Mouse (Mus musculus) heart, postnatal 36 days (tissue): ENCODE measurements around the gene Gpr179. TPM values are rescaled to one million over a fixed set of nuclear protein-coding genes. Genes with fewer than 3 reads are reported as not detected.

ENCODE experiments used
- DNase-seq, 2 experiments: peaks; one replicate each; pipeline ENCODE4 v3.0.0; 2021 to 2022
- intact Hi-C: fragments of 180-260 bp; cut with DNase I; formaldehyde crosslinking; loops from one replicate; pipeline ENCODE4 v1.15.1; 2025
- total RNA-seq, 2 experiments: library from RNA; stranded (reverse); gene quantifications; 2 replicates each; pipeline ENCODE4 v1.2.3; 2021

Gene Gpr179
- under 1 TPM; 0.08 to 0.11 TPM for total RNA-seq

DNA sequence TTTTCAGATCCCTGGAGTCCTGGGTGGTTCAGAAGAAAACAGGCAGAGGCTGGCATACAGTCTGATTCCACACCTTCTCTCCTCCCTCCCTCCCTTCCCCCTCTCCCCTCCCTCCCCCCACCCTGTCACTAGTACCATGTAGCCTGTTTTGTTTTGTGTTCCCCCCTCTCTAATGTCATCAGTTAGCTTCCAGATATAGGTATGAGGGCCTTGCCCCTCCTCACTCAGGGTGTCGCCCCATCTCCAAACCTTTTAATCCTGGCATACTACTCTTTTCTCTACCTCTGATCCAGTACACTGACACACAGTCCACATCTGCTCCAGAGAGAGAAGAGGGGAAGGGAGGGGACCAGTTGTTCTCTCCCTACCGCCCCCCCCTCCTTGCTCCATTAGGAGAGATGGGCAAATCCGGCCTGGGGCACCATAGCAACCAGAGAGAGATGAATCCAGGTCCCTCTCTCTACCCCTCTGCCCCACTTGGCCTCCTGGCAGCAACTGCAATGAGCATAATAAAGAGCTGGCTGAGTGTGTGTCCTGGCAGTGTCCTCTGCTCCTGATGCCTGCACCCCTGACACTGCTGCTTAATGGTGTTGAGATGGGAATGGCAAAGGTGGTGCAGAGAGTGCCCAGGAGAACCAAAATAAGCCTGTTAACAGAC, at the start of gene Gpr179:
Gene Gpr179, minus strand, starts transcription at position 51 of the 658 bp plus-strand sequence.
- DNase-seq: no peak
- intact Hi-C loops: no loop called here

DNA sequence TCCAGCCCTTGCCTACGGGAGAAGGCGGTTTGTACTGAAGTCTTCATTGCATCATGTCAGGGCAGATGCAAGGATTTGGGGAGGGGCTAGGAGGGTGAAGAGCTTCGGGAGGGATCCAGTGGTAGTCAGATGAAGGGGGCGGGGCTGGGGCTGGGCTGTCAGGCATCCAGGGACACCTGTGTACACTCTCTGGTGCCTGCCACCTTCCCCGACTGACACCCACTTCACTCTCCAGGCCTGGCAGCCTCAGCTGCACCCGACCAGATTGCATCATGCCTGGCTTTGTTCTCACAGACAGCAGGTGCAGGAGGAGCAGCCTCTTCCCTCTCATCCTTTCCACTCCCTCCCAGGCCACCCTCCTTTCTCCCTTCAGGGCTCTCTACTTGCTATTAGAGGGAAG, 49.2 kb upstream of the Gpr179 start:
- intact Hi-C loops: no loop called here
- DNase-seq: no peak

DNA sequence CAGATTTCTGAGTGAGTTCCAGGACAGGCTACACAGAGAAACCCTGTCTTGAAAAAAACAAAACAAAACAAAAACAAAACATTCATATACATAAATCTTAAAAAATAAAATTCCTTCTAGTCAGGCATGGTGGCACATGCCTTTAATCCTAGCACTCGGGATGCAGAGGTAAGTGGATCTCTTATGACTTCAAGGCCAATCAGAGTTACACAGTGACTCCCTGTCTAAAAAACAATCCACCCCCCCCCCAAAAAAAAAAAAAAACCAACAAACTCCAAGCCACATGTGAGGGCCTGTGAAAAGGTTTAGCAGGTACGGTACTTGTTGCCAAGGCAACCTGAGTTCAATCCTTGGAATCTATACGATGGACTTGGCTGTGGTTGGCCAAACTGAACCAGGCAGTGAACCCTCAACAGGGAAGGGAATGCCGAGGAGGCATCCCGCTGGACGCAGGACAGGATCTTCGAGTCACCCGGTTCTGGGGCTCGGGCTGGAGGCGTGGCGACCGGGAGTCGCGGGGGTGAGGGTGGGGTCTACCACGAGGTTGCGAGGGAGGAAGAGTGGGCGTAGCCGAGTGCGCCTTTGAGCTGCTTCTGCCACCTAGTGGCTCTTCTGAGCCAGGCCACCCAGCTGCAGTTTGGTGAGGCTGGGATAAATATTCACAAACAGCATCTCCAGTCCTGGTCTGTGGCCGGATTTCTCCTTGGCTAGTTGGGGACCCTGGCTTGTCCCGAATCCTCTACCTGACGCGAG, 48.3 kb upstream of the Gpr179 start:
- peak; percentile 75 to 80 for DNase-seq
- intact Hi-C loops: loop anchor here (1.0 kb wide), 1 partner anchor 43 kb away; no protein-coding TSS in a partner anchor

DNA sequence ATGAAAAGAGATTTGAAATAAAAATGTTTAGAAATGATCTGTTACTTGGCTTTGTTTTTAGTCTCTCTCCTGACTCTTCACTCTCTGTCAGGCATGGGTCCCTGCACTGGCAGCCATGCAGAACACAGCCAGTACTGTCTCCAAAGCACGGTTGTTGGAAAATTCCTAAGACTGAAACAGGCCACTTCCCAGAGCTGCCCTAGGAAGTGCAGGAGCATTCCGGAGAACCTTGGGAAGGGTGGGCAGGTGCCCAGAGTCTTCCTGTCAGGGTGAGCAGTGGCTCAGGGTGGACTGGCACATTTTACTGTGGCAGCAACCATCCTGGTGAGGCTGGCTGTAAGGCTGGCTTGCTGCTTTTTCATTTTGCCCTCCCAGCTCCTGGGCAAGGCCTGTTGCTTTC, 46.6 kb upstream of the Gpr179 start:
- DNase-seq: no peak
- intact Hi-C loops: no loop called here

DNA sequence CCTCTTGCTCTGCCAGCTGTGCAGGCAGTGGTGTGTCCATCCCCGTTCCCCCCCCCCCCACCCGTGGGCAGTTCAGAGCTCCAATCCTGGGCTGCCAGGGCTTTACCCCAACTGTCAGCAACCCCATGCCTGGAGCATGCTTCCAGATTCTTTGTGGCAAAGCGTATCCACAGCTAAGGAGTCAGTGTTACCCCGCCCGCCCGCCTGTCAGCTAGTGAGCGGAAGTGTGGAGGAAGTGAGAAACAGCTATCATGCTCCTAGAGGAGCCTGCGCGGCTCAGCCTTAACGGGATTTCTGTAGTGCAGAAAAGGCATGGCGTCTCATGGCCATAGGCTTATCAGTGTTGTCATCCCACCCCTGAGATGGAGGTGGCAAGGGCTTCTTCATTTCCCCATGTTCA, 42.3 kb upstream of the Gpr179 start:
- no peak for DNase-seq
- intact Hi-C loops: no loop called here

DNA sequence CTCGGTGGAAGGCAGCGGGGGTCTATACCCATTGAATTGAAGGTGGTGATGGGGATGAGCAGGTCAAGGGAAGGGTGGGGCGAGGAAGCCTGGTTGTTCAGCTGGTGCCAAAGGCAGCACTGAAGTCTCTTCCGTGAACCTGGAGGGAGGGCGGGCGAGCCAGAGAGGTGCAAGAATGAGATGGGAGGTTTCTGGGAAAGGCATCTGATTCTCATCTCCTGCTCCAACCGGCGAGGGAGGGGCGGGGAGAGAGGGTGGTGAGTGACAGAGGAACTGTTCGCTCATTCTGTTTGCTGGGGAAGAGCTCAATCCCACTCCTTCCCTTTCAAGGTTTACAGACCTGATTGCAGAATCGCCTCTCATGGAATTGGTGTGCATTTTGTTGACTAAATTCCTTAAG, 41.8 kb upstream of the Gpr179 start:
- no peak for DNase-seq
- intact Hi-C loops: no loop called here

DNA sequence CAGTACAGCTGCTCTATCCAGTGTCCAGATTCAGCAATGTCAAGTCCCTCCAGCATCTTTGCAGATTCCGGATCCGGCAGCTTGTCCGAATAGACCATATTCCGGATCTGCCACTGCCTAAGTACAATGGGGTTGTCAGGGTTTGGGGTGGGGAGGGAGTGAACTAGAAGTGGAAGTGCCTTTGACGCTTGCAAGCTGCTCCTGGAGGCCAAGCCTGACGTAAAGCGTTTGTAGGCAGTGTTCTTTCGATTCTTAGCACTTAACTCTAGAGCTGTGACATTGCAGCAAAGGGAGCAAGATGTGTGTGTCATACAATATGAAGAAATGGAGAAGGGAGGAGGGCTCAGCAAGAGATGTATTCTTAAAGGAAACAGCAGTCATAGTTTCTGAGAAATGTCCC, 37.2 kb upstream of the Gpr179 start:
- DNase-seq: no peak
- intact Hi-C loops: no loop called here

DNA sequence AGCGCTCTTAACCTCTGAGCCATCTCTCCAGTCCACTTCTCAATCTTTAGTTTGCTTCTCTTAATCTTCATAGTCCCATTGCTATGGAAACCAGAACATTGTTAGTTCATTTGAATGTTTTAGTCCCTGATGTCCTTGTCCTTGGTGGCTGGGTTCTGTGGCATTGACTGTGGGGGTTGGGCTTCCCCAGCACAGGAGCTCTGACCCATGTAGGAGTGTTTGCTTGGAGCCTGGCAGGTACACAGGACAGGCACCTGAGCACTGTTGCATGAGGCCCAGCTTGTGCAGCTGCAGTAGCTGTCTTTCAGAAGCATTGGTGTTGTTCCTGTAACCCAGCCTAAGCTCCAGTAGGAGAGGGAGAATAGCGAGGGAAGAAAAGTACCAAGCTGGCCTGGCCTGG, 35.9 kb upstream of the Gpr179 start:
- intact Hi-C loops: no loop called here
- DNase-seq: no peak

DNA sequence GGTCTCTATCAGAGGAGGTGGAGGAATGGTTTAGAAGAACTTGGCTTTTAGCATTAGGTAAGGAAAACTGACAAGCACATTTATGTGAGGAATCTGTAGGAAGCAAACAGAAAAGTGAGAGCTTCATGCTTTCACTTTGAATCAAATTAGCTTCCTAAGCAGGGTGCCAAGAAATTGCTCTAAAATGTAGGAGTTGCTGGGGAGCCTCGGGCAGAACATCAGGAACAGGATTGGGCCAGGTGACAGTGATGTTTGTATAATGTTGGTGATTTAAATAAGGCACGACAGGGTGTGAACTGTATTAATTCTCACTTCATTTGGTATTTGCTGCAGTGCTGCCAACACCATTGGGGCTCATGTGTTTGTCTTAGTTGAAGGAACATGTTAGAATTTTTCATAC, 31.9 kb upstream of the Gpr179 start:
- intact Hi-C loops: no loop called here
- no peak for DNase-seq

DNA sequence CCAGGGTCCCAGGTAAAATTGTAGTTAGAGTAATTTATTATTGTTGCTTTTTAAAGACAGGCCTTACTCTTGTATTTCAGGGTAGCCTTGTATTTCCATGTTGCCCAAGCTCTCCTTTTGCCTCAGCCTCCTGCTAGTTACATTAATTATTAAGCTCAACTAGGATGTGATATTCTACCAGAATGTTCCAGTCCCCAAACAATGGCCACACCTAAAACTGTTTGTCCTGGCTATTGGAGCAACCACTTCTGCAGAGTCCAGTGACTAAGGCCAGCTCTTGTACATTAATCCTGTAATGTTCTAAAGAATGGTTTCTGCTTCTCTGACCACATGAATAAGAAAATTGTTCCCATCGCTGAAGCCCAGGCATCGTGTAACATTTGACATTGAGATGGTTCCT, 31.1 kb upstream of the Gpr179 start:
- intact Hi-C loops: no loop called here

DNA sequence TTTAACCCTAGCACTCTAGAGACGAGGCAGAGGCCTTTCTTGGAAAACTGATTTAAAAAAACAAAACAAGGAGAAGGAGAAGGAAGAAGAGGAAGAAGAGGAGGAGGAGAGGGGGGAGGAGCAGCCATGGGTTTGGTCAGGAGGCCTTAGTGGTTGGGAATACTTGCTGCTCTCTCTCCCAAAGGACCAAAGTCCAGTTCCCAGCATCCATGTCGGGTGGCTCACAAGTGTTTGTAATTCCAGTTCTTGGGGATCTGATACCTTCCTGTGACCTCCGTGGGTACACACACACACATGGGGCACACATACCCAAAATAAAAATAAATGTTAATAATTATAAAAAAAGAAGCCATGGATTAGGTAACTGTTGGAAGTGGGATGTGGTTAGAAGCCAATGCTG, 28.2 kb upstream of the Gpr179 start:
- intact Hi-C loops: no loop called here
- no peak for DNase-seq

More for the DNA sequence above, 31.1 kb upstream of the Gpr179 start:
- DNase-seq: no peak

DNA sequence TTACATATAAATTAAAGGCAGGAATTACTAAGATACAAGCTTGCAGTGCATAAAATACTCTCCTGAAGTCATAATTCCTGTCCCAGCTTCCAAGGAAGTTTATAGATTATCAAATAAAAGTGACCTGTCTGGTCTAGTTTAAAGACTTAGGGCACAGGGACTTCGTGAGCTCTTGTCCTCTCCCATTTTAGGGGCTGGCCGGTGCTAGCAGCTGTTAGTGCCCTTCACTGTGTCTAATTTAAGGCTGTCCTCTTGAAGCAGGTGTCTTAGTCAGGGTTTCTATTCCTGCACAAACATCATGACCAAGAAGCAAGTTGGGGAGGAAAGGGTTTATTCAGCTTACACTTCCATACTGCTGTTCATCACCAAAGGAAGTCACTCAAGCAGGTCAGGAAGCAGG, 21.5 kb upstream of the Gpr179 start:
- intact Hi-C loops: no loop called here
- no peak for DNase-seq

DNA sequence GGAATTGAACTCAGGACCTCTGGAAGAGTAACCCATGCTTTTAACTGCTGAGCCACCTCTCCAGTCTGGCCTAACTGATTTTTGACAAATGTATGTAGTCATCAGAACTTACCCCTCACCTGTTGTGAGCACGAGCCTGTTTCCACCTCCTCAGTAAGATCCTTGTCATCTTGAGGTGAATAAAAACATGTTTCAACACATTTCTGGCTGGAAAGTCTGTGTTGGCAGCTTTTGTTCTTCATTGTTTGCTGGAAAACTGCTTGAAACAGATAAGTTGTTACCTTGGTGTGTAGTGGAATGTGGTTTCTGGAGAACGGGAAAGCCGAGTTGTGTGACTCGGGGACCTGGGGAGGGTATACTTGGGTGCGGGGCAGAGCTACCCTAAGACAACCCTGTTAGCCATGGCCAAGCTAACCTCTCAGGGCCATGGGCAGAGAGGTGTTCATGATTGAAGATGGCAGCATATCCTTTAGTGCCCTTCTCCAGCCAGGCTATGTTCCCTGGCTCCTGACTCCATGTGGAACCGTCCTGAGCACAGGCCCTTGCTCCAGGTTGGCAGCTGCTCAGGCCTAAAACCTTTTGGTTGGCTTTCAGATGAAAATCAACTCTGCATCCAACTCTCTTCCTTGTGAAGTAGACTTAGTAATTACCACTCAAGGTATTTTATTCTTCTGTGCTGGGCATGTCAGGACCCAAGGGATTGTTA, 20.4 kb upstream of the Gpr179 start:
- DNase-seq: no peak
- intact Hi-C loops: no loop called here

DNA sequence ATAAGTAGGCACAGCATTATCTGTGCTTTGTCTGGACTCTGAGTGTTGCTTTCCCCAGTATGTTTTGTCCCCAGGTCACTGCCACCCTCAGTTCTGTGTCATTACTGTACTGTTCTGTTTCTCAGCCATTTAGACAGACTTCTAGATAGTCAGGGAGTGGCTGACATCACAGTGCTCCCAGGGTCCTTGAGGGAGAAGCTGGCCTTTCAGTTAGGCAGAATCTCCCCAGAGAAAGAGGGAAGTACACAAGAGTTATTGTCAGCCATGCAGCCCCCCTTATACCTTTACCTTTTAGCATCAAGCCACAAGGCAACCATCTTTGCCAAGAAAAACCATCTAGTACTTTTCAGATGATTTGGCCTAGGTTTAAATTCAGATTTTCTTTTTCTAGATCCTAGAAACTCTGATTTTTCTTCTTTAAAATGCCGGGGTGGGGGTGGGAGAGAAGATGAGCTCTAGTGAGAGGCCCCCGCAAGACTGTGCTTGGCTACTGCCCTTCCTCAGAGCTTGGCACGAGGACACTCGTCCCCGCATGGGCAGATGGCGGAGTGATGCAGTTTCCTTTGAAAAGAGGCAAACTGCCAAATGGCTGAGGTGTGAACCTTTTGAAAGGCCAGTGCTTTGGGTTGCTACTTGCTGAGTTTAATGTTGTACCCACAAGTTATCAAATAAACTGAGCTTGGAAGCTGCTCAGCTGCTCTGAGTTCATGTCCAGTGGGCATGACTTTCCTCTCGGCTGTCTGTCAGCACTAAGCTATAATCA, 18.6 kb upstream of the Gpr179 start:
- no peak for DNase-seq
- intact Hi-C loops: no loop called here

DNA sequence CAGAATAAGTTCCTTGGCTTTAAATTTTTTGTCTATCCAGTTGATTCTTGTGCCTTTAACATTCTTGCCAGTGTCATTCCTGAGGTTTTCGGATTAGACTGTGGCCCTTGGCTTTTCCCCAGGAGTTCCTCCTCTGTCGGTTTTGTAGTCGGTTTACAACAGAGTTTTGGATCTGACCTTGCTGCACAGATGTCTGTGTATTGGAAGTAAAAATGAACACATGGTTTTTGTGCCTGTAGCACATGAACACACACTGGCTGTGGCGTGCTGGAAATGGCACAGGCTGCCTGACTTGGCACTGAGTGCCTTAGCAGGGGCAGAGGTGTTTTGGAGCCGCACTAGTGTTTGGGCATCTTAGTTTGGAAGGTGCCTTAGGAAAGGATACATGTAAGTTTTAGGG, 16.6 kb upstream of the Gpr179 start:
- intact Hi-C loops: no loop called here
- DNase-seq: no peak

DNA sequence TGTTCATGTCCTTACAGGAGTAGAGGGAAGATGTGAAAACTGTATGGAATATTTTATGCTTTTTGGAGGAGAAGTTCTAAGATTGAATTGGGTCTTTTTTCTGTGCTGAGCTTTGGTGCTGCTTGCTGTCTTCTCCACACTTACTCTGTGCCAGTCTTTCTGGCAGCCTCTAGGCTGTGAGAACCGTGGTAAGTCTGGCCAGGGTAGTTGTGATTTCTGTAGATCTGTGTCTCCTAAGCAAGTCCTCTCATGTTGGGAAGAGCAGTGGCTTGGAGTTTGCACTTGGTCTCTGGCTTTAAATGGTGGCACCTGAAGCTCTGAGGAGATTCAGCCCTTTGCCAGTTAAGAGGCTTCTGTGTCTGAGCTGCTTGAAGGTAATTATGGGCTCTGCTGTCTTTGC, 13.7 kb upstream of the Gpr179 start:
- DNase-seq: no peak
- intact Hi-C loops: no loop called here

DNA sequence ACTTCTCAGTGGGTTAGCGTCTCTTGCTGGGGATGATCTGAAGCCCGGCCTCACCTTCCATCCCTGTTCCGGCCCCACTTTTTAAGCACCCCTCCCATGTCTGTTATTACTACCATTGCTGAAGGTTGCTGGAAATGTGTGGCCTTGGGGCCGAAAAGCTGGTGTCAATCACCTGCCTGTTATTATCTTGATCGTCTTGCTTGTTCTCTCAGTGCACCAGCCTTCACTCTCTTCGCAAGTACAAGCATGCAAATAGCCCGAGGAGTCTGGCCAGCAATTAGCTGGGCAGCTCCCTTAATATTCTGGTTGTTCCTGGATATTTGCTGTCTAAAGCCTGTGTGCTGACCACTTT, 11.7 kb upstream of the Gpr179 start:
- intact Hi-C loops: no loop called here
- peak; percentile 19 to 39 for DNase-seq

DNA sequence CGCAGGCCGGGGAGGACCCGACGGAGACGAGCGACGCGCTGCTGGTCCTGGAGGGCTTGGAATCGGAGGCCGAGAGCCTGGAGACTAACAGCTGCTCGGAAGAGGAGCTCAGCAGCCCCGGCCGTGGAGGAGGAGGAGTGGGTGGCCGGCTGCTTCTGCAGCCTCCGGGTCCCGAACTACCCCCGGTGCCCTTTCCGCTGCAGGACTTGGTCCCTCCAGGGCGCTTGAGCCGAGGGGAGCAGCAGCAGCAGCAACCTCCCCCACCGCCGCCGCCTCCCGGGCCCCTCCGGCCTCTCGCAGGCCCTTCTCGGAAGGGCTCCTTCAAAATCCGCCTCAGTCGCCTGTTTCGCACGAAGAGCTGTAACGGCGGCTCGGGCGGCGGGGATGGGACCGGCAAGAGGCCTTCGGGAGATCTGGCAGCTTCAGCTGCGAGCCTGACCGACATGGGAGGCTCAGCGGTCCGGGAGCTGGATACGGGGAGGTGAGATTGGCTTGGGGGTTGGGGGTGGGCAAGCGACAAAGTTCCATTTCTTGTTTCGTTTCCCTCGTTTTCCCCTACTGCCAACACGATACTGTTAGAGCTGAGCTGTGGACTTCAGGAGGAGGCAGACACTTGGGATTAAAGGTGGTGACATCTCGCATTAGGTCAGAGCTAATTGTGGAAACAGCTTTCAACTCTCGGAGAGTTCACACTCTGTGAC, 11.2 kb upstream of the Gpr179 start:
- intact Hi-C loops: no loop called here
- DNase-seq: peak; percentile 36 to 63

DNA sequence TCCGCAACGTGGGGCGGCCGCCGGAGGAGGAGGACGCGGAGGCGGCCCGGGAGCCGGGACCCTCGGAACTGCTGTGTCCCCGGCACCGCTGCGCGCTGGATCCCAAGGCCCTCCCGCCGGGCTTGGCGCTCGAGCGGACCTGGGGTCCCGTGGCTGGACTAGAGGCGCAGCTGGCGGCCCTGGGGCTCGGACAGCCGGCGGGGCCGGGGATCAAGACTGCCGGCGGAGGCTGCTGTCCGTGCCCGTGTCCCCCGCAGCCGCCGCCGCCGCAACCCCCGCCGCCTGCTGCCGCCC, 10.7 kb upstream of the Gpr179 start:
- intact Hi-C loops: no loop called here
- DNase-seq: peak; percentile 40 to 61

DNA sequence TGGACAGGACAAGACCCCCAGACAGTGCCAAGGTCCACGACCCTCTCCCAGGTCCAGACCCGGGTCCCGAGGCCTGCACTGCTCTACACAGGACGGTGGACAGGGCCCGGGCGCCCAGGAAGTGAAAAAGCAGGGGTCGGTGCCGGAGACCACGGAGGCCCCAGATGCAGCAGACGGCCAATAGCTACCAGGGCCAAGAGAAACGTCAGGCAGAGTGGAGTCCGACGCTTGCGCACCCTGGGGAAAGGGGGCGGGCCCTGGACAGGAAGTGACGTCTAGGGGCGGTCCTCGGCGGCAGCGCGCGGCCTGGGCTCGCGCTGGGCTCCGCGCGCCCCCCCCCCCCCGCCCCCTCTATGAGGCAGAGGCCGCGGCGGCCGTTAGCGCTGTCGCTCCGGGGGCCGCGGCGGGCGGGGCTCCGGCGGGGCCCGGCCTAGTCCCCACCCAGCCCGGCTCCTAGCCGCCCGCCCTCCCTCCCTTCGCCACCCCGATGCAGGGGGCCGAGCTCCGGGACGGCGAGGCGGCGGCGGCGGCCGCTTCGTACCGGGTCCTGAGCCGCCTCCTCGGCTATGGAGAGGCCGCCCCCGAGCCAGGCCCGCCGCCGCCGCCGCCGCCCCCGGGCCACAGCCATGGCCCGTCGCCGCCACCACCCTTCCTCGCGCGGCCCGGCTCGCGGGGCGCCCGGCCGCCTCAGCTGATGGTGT, 10.2 kb upstream of the Gpr179 start, which contains the start of gene Socs7:
Gene Socs7, plus strand, starts transcription at position 604 of the 701 bp plus-strand sequence.
- DNase-seq: peak; percentile 97
- intact Hi-C loops: loop anchor here (2.0 kb wide), 1 partner anchor 107 kb away; no protein-coding TSS in a partner anchor
